Mouse (Mus musculus) naive thymus-derived CD4-positive, alpha-beta T cell, adult 2 months (primary cell): ENCODE results near the gene Retreg2.
A peak's percentile ranks its signal among the peaks of the same experiment; 100 is the strongest.

Experiments used
- DNase-seq: peaks from one replicate; pipeline ENCODE4 v3.0.0-alpha.2; 2011; ENCODE audit warnings: low read depth

Gene Retreg2

GRCm38 (mm10) chr1:75142301-75143261 is at the start of gene Retreg2, which contains the start of gene Cnppd1:
Gene Retreg2, plus strand, starts transcription at chr1:75142778.
Gene Cnppd1, minus strand, starts transcription at chr1:75142711.
- DNase-seq = peak; percentile 99

- peak; percentile 71 for DNase-seq
Observed at GRCm38 (mm10) chr1:75122211-75122610, 20.4 kb upstream of the Retreg2 start.

- peak; percentile 99 for DNase-seq
Observed at GRCm38 (mm10) chr1:75124346-75125321, 17.9 kb upstream of the Retreg2 start, which contains the start of gene Nhej1. Gene Nhej1, minus strand, starts transcription at chr1:75125200.

- no peak for DNase-seq
Observed at GRCm38 (mm10) chr1:75125418-75125817, 17.2 kb upstream of the Retreg2 start.

- no peak for DNase-seq
Observed at GRCm38 (mm10) chr1:75128641-75129040, 13.9 kb upstream of the Retreg2 start.

GRCm38 (mm10) chr1:75133421-75134207 is 9.0 kb upstream of the Retreg2 start, which contains the start of gene Slc23a3:
Gene Slc23a3, minus strand, starts transcription at chr1:75133890.
- no peak for DNase-seq

GRCm38 (mm10) chr1:75136293-75136692 is 6.3 kb upstream of the Retreg2 start:
- DNase-seq = no peak

- DNase-seq = no peak
Observed at GRCm38 (mm10) chr1:75136730-75137129, 5.8 kb upstream of the Retreg2 start.

GRCm38 (mm10) chr1:75138448-75138847 is 4.1 kb upstream of the Retreg2 start:
- DNase-seq = no peak

- DNase-seq = peak; percentile 32
Observed at GRCm38 (mm10) chr1:75140601-75141190, 1.9 kb upstream of the Retreg2 start.

GRCm38 (mm10) chr1:75141486-75142190 is 940 bp upstream of the Retreg2 start:
- peak; percentile 84 for DNase-seq

GRCm38 (mm10) chr1:75145589-75145988 is 3.0 kb downstream of the Retreg2 start:
- DNase-seq = no peak

- DNase-seq = no peak
Observed at GRCm38 (mm10) chr1:75147411-75148135, 5.0 kb downstream of the Retreg2 start.

- DNase-seq = no peak
Observed at GRCm38 (mm10) chr1:75148727-75149126, 6.1 kb downstream of the Retreg2 start.

- DNase-seq = no peak
Observed at GRCm38 (mm10) chr1:75155837-75156236, 13.3 kb downstream of the Retreg2 start.

- DNase-seq = no peak
Observed at GRCm38 (mm10) chr1:75158990-75159389, 16.4 kb downstream of the Retreg2 start.

- no peak for DNase-seq
Observed at GRCm38 (mm10) chr1:75159540-75160255, 17.1 kb downstream of the Retreg2 start.

- no peak for DNase-seq
Observed at GRCm38 (mm10) chr1:75160256-75160617, 17.7 kb downstream of the Retreg2 start.

- DNase-seq = no peak
Observed at GRCm38 (mm10) chr1:75168093-75168471, 25.5 kb downstream of the Retreg2 start.
